Mouse (Mus musculus) T-helper 1 cell (primary cell): ENCODE data around the gene Mapkbp1.

Experiments used
- in situ Hi-C: fragments of 300-600 bp; cut with MboI, MseI; formaldehyde crosslinking; loops from one replicate; pipeline ENCODE4 v1.15.1; 2025; ENCODE audit warnings: high pct_unique_total_duplicates

The Mapkbp1 gene

GRCm38 (mm10) chr2:120007680-120008210 lies 35.2 kb downstream of the Mapkbp1 start:
- in situ Hi-C loops = no loop called here

GRCm38 (mm10) chr2:120008672-120009071 lies 36.2 kb downstream of the Mapkbp1 start:
- in situ Hi-C loops = no loop called here

GRCm38 (mm10) chr2:120011462-120012200 lies 39.1 kb downstream of the Mapkbp1 start:
- in situ Hi-C loops = no loop called here

GRCm38 (mm10) chr2:120012924-120013323 lies 40.4 kb downstream of the Mapkbp1 start:
- in situ Hi-C loops = no loop called here

- in situ Hi-C loops = no loop called here
These were observed 41.5 kb downstream of the Mapkbp1 start for GRCm38 (mm10) chr2:120013831-120014486.

- in situ Hi-C loops = loop anchor here (5.0 kb wide), 1 partner anchor 44 kb away; the partner anchor contains the start of gene Mapkbp1
These were observed 43.4 kb downstream of the Mapkbp1 start for GRCm38 (mm10) chr2:120015882-120016281.

GRCm38 (mm10) chr2:120017599-120017998 lies 45.1 kb downstream of the Mapkbp1 start:
- in situ Hi-C loops = loop anchor here (5.0 kb wide), 1 partner anchor 45 kb away; the partner anchor contains the start of gene Mapkbp1

GRCm38 (mm10) chr2:120024337-120024736 lies 51.8 kb downstream of the Mapkbp1 start:
- in situ Hi-C loops = no loop called here

- in situ Hi-C loops = no loop called here
These were observed 54.8 kb downstream of the Mapkbp1 start, which contains the start of the genes Jmjd7 and Gm28042 for GRCm38 (mm10) chr2:120026984-120027949. Gene Jmjd7, plus strand, starts transcription at chr2:120027483. Gene Gm28042, plus strand, starts transcription at chr2:120027493.

- in situ Hi-C loops = no loop called here
These were observed 55.4 kb downstream of the Mapkbp1 start for GRCm38 (mm10) chr2:120027950-120028331.

- in situ Hi-C loops = no loop called here
These were observed 57.9 kb downstream of the Mapkbp1 start for GRCm38 (mm10) chr2:120030380-120030779.

- in situ Hi-C loops = no loop called here
These were observed 60.4 kb downstream of the Mapkbp1 start, which contains the start of gene Pla2g4b for GRCm38 (mm10) chr2:120032726-120033467. Gene Pla2g4b, plus strand, starts transcription at chr2:120033417.

GRCm38 (mm10) chr2:120033726-120034125 lies 61.2 kb downstream of the Mapkbp1 start:
- in situ Hi-C loops = no loop called here

- in situ Hi-C loops = no loop called here
These were observed 65.2 kb downstream of the Mapkbp1 start for GRCm38 (mm10) chr2:120037744-120038143.

GRCm38 (mm10) chr2:120040991-120041390 lies 68.5 kb downstream of the Mapkbp1 start:
- in situ Hi-C loops = no loop called here

GRCm38 (mm10) chr2:120044101-120044603 lies 71.7 kb downstream of the Mapkbp1 start:
- in situ Hi-C loops = no loop called here

- in situ Hi-C loops = no loop called here
These were observed 72.2 kb downstream of the Mapkbp1 start for GRCm38 (mm10) chr2:120044676-120045075.

- in situ Hi-C loops = no loop called here
These were observed 74.2 kb downstream of the Mapkbp1 start for GRCm38 (mm10) chr2:120046486-120047310.

GRCm38 (mm10) chr2:120048173-120048572 lies 75.7 kb downstream of the Mapkbp1 start:
- in situ Hi-C loops = no loop called here
